7 mouse cellular contexts compared by ENCODE assay signal in the genomic region with DNA sequence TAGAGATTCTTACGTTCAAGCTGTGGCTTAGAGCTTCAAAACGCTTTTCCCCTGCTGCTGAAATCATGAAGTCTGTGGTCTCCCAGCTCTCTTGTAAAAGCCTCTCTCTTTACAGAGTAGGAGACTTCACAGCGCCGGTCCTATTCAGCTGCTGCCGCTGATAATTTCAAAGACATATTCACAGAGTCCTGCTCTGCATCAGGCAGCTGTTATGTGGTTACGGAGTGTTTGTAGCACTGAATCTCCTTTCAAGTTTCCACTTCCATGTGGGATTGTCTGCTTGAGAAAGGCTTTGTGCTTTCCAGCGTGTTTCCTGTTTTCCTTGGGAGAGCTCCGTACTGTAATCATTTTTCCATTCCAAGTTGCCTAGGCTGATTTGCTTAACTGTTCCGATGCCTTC. TPM values are rescaled to one million over a fixed set of nuclear protein-coding genes. Genes with fewer than 3 reads are reported as not detected.
DNase-seq lines count a peak whose midpoint lies in the region; ATAC-seq and TF ChIP-seq lines count a peak whose summit lies in the region.

No protein-coding gene starts in this region.

- H3K4me1 ChIP-seq in forebrain, embryonic 13.5 days, result peaks cover 15% of the 10 kb centered on the region
- H3K4me1 ChIP-seq in hindbrain, embryonic 14.5 days (replicated peaks; ENCODE audit: control insufficient read depth, insufficient read depth, low read length), result peaks cover 13% of the 10 kb centered on the region; the same call in 1 of the 2 replicates
- peaks cover 5% of the 10 kb centered on the region; the same call in 1 of the 2 replicates for H3K4me1 ChIP-seq in lung, embryonic 14.5 days (ENCODE audit: insufficient read depth)

- H3K4me2 ChIP-seq in forebrain, embryonic 13.5 days, result peak overlapping the region; percentile 42
- H3K4me2 ChIP-seq in hindbrain, embryonic 14.5 days (replicated peaks), result peak overlapping the region; percentile 33
- H3K4me2 ChIP-seq in lung, embryonic 14.5 days, result peak overlapping the region; percentile 61

- TF ChIP-seq CTCF in lung, embryonic 14.5 days (IDR thresholded peaks at IDR 0.05; ENCODE audit: low read depth), result no peak

- 28% methylated on average over 9 of the region's 9 CpGs for WGBS in forebrain, embryonic 13.5 days
- WGBS in hindbrain, embryonic 14.5 days, result 29% methylated on average over 9 of the region's 9 CpGs
- 20% methylated on average over 9 of the region's 9 CpGs for WGBS in lung, embryonic 14.5 days

- H3K9me3 ChIP-seq in forebrain, embryonic 13.5 days (replicated peaks), result no peaks in the 10 kb centered on the region
- no peaks in the 10 kb centered on the region for H3K9me3 ChIP-seq in hindbrain, embryonic 14.5 days (ENCODE audit: control insufficient read depth, low read length)
- H3K9me3 ChIP-seq in lung, embryonic 14.5 days (ENCODE audit: low read depth, low read length), result no peaks in the 10 kb centered on the region

- peak; percentile 85 for ATAC-seq in forebrain, embryonic 13.5 days
- ATAC-seq in hindbrain, embryonic 14.5 days (ENCODE audit: low FRiP score), result no peak
- ATAC-seq in lung, embryonic 14.5 days (ENCODE audit: insufficient read depth), result peak; percentile 60

- H3K36me3 ChIP-seq in forebrain, embryonic 13.5 days (ENCODE audit: poor library complexity, severe bottlenecking), result no peaks in the 10 kb centered on the region
- no peaks in the 10 kb centered on the region for H3K36me3 ChIP-seq in hindbrain, embryonic 14.5 days (replicated peaks; ENCODE audit: control insufficient read depth, insufficient read depth)
- H3K36me3 ChIP-seq in lung, embryonic 14.5 days (ENCODE audit: insufficient read depth), result no peaks in the 10 kb centered on the region

- no peaks in the 10 kb centered on the region for H3K27me3 ChIP-seq in forebrain, embryonic 13.5 days
- no peaks in the 10 kb centered on the region for H3K27me3 ChIP-seq in hindbrain, embryonic 14.5 days (ENCODE audit: control insufficient read depth, insufficient read depth, low read length)
- H3K27me3 ChIP-seq in lung, embryonic 14.5 days (ENCODE audit: insufficient read depth, low read length), result no peaks in the 10 kb centered on the region

- H3K27ac ChIP-seq in forebrain, embryonic 13.5 days, result peak overlapping the region; percentile 35; the same call in 1 of the 2 replicates
- H3K27ac ChIP-seq in hindbrain, embryonic 14.5 days, result 0 out of 2 replicates have a peak overlapping the region, but pooled peaks have one; percentile 16
- H3K27ac ChIP-seq in lung, embryonic 14.5 days (ENCODE audit: low read depth), result peak overlapping the region; percentile 80

- H3K4me3 ChIP-seq in forebrain, embryonic 13.5 days, result no peak overlapping the region
- no peak overlapping the region for H3K4me3 ChIP-seq in hindbrain, embryonic 14.5 days (replicated peaks; ENCODE audit: low read length)
- peak overlapping the region; percentile 31 for H3K4me3 ChIP-seq in lung, embryonic 14.5 days (ENCODE audit: low read depth, low read length)

- peak; percentile 15 for DNase-seq in right cerebral cortex, postnatal 14 days
- DNase-seq in right cerebral cortex, postnatal 25 days, result no peak
- DNase-seq in hindbrain, embryonic 14.5 days (ENCODE audit: low spot score), result peak; percentile 45
- DNase-seq in lung, embryonic 14.5 days, result peak; percentile 67
- DNase-seq in natural killer cell, adult 2 months (ENCODE audit: low spot score in 2 of 2), result no peak
- DNase-seq in B cell, adult 2 months, result no peak

- peak overlapping the region; percentile 45; the same call in 1 of the 2 replicates for H3K9ac ChIP-seq in forebrain, embryonic 13.5 days
- H3K9ac ChIP-seq in hindbrain, embryonic 14.5 days, result 0 out of 2 replicates have a peak overlapping the region, but pooled peaks have one; percentile 17
- H3K9ac ChIP-seq in lung, embryonic 14.5 days, result peak overlapping the region; percentile 53

RNA-seq across cellular contexts. Expression of gene Tyw5, which starts 30.1 kb away (rescaled TPM):
- polyA plus RNA-seq in forebrain, embryonic 13.5 days (2015; fragmentation: Nextera tagmentation; extraction: Ambion mirVana), result 22.7 and 23.1 TPM in 2 replicates
- 20.9 and 28.9 TPM in 2 replicates for polyA plus RNA-seq in hindbrain, embryonic 14.5 days (2014; fragmentation: Nextera tagmentation; extraction: Ambion mirVana)
- 27.3 and 30.2 TPM in 2 replicates for polyA plus RNA-seq in lung, embryonic 14.5 days (2014; fragmentation: Nextera tagmentation; extraction: Ambion mirVana)

RNA-seq across cellular contexts. Expression of gene Maip1, which starts 30.8 kb away (rescaled TPM):
- 17.4 and 18.4 TPM in 2 replicates for polyA plus RNA-seq in forebrain, embryonic 13.5 days (2015; fragmentation: Nextera tagmentation; extraction: Ambion mirVana)
- polyA plus RNA-seq in hindbrain, embryonic 14.5 days (2014; fragmentation: Nextera tagmentation; extraction: Ambion mirVana), result 14.9 and 16.0 TPM in 2 replicates
- polyA plus RNA-seq in lung, embryonic 14.5 days (2014; fragmentation: Nextera tagmentation; extraction: Ambion mirVana), result 17.5 and 18.3 TPM in 2 replicates

RNA-seq across cellular contexts. Expression of gene 1700066M21Rik, which starts 59.5 kb away (rescaled TPM):
- 21.0 and 22.3 TPM in 2 replicates for polyA plus RNA-seq in forebrain, embryonic 13.5 days (2015; fragmentation: Nextera tagmentation; extraction: Ambion mirVana)
- polyA plus RNA-seq in hindbrain, embryonic 14.5 days (2014; fragmentation: Nextera tagmentation; extraction: Ambion mirVana), result 23.1 and 28.8 TPM in 2 replicates
- 15.8 and 16.5 TPM in 2 replicates for polyA plus RNA-seq in lung, embryonic 14.5 days (2014; fragmentation: Nextera tagmentation; extraction: Ambion mirVana)

Comparison
In these comparisons a context has a peak if more than half of its experiments do, and no peak if none do; other contexts are left out.
1. DNase-seq: peak in right cerebral cortex, postnatal 14 days (single experiment), hindbrain, embryonic 14.5 days (single experiment) and lung, embryonic 14.5 days (single experiment); none in right cerebral cortex, postnatal 25 days (single experiment), natural killer cell, adult 2 months (0 of 2) and B cell, adult 2 months (0 of 2).
2. H3K27ac ChIP-seq: peak in every context shown above with its lines; median percentile 80 in lung, embryonic 14.5 days; 35 in forebrain, embryonic 13.5 days; 16 in hindbrain, embryonic 14.5 days.
3. Peak in every context shown above with its lines, with median percentiles within 50 percentile points of each other: H3K4me2 ChIP-seq and H3K9ac ChIP-seq.